Mouse (Mus musculus) CD8-positive naive resting alpha-beta T cell, adult 2 months (primary cell): ENCODE data around the gene Cdkal1.

ENCODE experiments used
- DNase-seq, 2 experiments: peaks; one replicate each; pipeline ENCODE4 v3.0.0; 2022; ENCODE audit warnings: low read depth in 2 of 2, low spot score in 2 of 2

Cdkal1 gene

GRCm38 (mm10) chr13:29818314-29818713, 37.2 kb downstream of the Cdkal1 start:
- no peak for DNase-seq

GRCm38 (mm10) chr13:29810780-29811179, 44.7 kb downstream of the Cdkal1 start:
- no peak for DNase-seq

GRCm38 (mm10) chr13:29808383-29808782, 47.1 kb downstream of the Cdkal1 start:
- no peak for DNase-seq

- no peak for DNase-seq
Measured at GRCm38 (mm10) chr13:29807930-29808329, 47.5 kb downstream of the Cdkal1 start.

GRCm38 (mm10) chr13:29806871-29807270, 48.6 kb downstream of the Cdkal1 start:
- no peak for DNase-seq

- DNase-seq, result no peak
Measured at GRCm38 (mm10) chr13:29805296-29805695, 50.2 kb downstream of the Cdkal1 start.

- no peak for DNase-seq
Measured at GRCm38 (mm10) chr13:29804034-29804433, 51.4 kb downstream of the Cdkal1 start.

GRCm38 (mm10) chr13:29802699-29803098, 52.8 kb downstream of the Cdkal1 start:
- DNase-seq, result no peak

- DNase-seq, result no peak
Measured at GRCm38 (mm10) chr13:29800078-29800477, 55.4 kb downstream of the Cdkal1 start.

GRCm38 (mm10) chr13:29792112-29792511, 63.4 kb downstream of the Cdkal1 start:
- DNase-seq, result no peak

- DNase-seq, result no peak
Measured at GRCm38 (mm10) chr13:29791439-29791838, 64.0 kb downstream of the Cdkal1 start.

- DNase-seq, result no peak
Measured at GRCm38 (mm10) chr13:29786984-29787383, 68.5 kb downstream of the Cdkal1 start.

GRCm38 (mm10) chr13:29784894-29785293, 70.6 kb downstream of the Cdkal1 start:
- no peak for DNase-seq

- DNase-seq, result no peak
Measured at GRCm38 (mm10) chr13:29781332-29781731, 74.1 kb downstream of the Cdkal1 start.

GRCm38 (mm10) chr13:29780713-29781112, 74.8 kb downstream of the Cdkal1 start:
- DNase-seq, result peak; percentile 3 to 31

- DNase-seq, result no peak
Measured at GRCm38 (mm10) chr13:29779519-29779918, 76.0 kb downstream of the Cdkal1 start.

GRCm38 (mm10) chr13:29779116-29779515, 76.4 kb downstream of the Cdkal1 start:
- DNase-seq, result no peak

- no peak for DNase-seq
Measured at GRCm38 (mm10) chr13:29778124-29778523, 77.3 kb downstream of the Cdkal1 start.

GRCm38 (mm10) chr13:29777225-29777624, 78.2 kb downstream of the Cdkal1 start:
- DNase-seq, result no peak

- no peak for DNase-seq
Measured at GRCm38 (mm10) chr13:29775603-29776230, 79.8 kb downstream of the Cdkal1 start.

GRCm38 (mm10) chr13:29773563-29773962, 81.9 kb downstream of the Cdkal1 start:
- DNase-seq, result no peak

GRCm38 (mm10) chr13:29772970-29773369, 82.5 kb downstream of the Cdkal1 start:
- DNase-seq, result no peak

- DNase-seq, result peak in 1 of 2 experiments; percentile 7
Measured at GRCm38 (mm10) chr13:29769647-29770436, 85.6 kb downstream of the Cdkal1 start.
